Mouse (Mus musculus): ENCODE results near the gene Rhbdd2. TPM values are rescaled to one million over a fixed set of nuclear protein-coding genes. Genes with fewer than 3 reads are reported as not detected.

Gene Rhbdd2
- polyA plus RNA-seq, 1 experiment from 2014 or later: 55.9 TPM

- ATAC-seq (replicated peaks; ENCODE audit: low FRiP score, low read depth) (no peak), DNase-seq (ENCODE audit: low spot score) (no peak)
- H3K9me3 ChIP-seq (replicated peaks; ENCODE audit: low read length): no peaks in the 10 kb centered on the region
- H3K4me3 ChIP-seq (replicated peaks; ENCODE audit: low read depth, low read length): no peak overlapping the region
- H3K4me1 ChIP-seq (replicated peaks; ENCODE audit: insufficient read depth, low read length): 0 out of 2 replicates have a peak, but pooled peaks cover 3% of the 10 kb centered on the region
- TF ChIP-seq CTCF (IDR thresholded peaks at IDR 0.05; ENCODE audit: low read depth): no peak
- H3K27me3 ChIP-seq (ENCODE audit: insufficient read depth, low read length): no peaks in the 10 kb centered on the region
- 36% methylated on average over 7 of the region's 7 CpGs for WGBS
- no peaks in the 10 kb centered on the region for H3K36me3 ChIP-seq (ENCODE audit: insufficient read depth, low read length)
- no peak overlapping the region for H3K9ac ChIP-seq (ENCODE audit: low read depth, low read length)
- H3K4me2 ChIP-seq (ENCODE audit: low read length): no peak overlapping the region
- H3K27ac ChIP-seq: no peak overlapping the region
Observed at GRCm38 (mm10) chr5:135695277-135695721, 62.9 kb downstream of the Rhbdd2 start.

Other genes starting within 250 kb of the Rhbdd2 start
- 8.1 and 8.9 TPM in 2 replicates for gene Pom121, start 238.1 kb upstream of the Rhbdd2 start, polyA plus RNA-seq (2015; fragmentation: Nextera tagmentation; extraction: Ambion mirVana)
- 23.0 TPM in 2 replicates for gene Hip1, start 87.5 kb upstream of the Rhbdd2 start, polyA plus RNA-seq (2015; fragmentation: Nextera tagmentation; extraction: Ambion mirVana)
- gene Ccl26, start 69.0 kb upstream of the Rhbdd2 start, polyA plus RNA-seq (2015; fragmentation: Nextera tagmentation; extraction: Ambion mirVana): not detected in 2 replicates
- gene Ccl24, start 59.6 kb upstream of the Rhbdd2 start, polyA plus RNA-seq (2015; fragmentation: Nextera tagmentation; extraction: Ambion mirVana): 0.89 and 1.1 TPM in 2 replicates
- 86.4 and 92.2 TPM in 2 replicates for gene Por, start 37.4 kb downstream of the Rhbdd2 start, polyA plus RNA-seq (2015; fragmentation: Nextera tagmentation; extraction: Ambion mirVana)
- 80.1 and 81.7 TPM in 2 replicates for gene Tmem120a, start 111.8 kb downstream of the Rhbdd2 start, polyA plus RNA-seq (2015; fragmentation: Nextera tagmentation; extraction: Ambion mirVana)
- 0.53 and 0.54 TPM in 2 replicates for gene Styxl1, start 145.8 kb downstream of the Rhbdd2 start, polyA plus RNA-seq (2015; fragmentation: Nextera tagmentation; extraction: Ambion mirVana)
- 752 and 801 TPM in 2 replicates for gene Mdh2, start 145.9 kb downstream of the Rhbdd2 start, polyA plus RNA-seq (2015; fragmentation: Nextera tagmentation; extraction: Ambion mirVana)
- 0.13 and 0.16 TPM in 2 replicates for gene Srrm3, start 174.3 kb downstream of the Rhbdd2 start, polyA plus RNA-seq (2015; fragmentation: Nextera tagmentation; extraction: Ambion mirVana)

All from kidney, postnatal 0 days (tissue).